Mouse (Mus musculus): ENCODE measurements at regions not wholly inside any gene's neighbourhood (a gene's known extent, or its start where the extent isn't known, plus 50 kb on each side); places are given as distances from the start of the nearest gene placed in this dataset.

DNA sequence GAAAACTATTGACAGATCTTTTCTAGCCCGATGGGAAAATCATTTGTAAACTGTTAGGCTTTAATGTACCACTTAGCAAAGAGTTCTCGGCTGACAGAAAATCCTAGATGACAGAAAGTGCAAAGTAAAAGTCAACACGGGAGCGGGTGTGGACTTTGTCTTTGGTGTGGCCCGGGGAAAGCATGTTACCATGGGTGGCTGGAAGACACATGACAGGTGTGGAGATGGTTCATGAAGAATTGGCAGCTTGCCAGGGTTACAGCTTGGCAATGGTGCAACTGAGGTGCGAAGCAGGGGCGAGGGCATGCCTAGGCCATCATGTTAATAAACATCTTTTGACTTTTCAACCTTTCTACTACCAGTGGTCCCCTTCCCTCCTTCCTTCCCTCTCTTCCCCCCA lies 68.4 kb upstream of the Pou6f2 start:
- TF ChIP-seq POLR2A (IDR thresholded peaks at IDR 0.05; ENCODE audit: low read depth, low read length) (no peak), CTCF (conservative IDR thresholded peaks at IDR 0.05; ENCODE audit: insufficient read depth, insufficient read length, low read depth, low read length) (no peak)
- no peak overlapping the region for H3K27ac ChIP-seq (ENCODE audit: insufficient read depth, low read depth, low read length)
- no peaks in the 10 kb centered on the region for H3K27me3 ChIP-seq (replicated peaks; ENCODE audit: control insufficient read depth, insufficient read depth, low read length)
- H3K36me3 ChIP-seq (ENCODE audit: control insufficient read depth, insufficient read depth, low read length): no peaks in the 10 kb centered on the region
- H3K4me1 ChIP-seq (ENCODE audit: control insufficient read depth, insufficient read depth, low read length): no peaks in the 10 kb centered on the region
- 80% methylated on average over 7 of the region's 7 CpGs for WGBS
- H3K4me3 ChIP-seq (ENCODE audit: insufficient read depth, low read depth, low read length): no peak overlapping the region
- DNase-seq: no peak

DNA sequence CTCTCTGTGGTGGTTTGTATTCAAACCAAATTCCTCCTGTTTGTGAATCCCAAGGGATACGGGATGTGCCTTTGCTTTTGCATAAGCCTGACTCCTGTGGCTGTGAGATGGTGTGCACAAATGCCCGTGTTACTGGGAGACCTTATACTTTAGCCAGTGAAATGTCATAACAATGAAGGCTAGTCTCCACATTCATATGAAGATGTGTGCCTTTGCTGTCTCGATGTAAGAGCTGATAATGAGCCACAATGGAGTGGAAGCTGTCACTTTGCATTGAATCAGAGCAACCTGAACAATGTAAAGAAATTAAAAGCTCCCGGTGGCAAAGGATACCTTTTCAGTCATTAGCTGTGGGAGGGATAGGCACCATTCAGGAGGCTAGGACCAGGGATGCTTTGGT lies 64.7 kb upstream of the Pou6f2 start:
- TF ChIP-seq CTCF (conservative IDR thresholded peaks at IDR 0.05; ENCODE audit: insufficient read depth, insufficient read length, low read depth, low read length) (no peak), POLR2A (IDR thresholded peaks at IDR 0.05; ENCODE audit: low read depth, low read length) (no peak)
- no peak for DNase-seq
- H3K27me3 ChIP-seq (replicated peaks; ENCODE audit: control insufficient read depth, insufficient read depth, low read length): no peaks in the 10 kb centered on the region
- H3K27ac ChIP-seq (ENCODE audit: insufficient read depth, low read depth, low read length): no peak overlapping the region
- H3K4me3 ChIP-seq (ENCODE audit: insufficient read depth, low read depth, low read length): no peak overlapping the region
- no peaks in the 10 kb centered on the region for H3K4me1 ChIP-seq (ENCODE audit: control insufficient read depth, insufficient read depth, low read length)
- WGBS: 52% methylated on average over 4 of the region's 4 CpGs
- no peaks in the 10 kb centered on the region for H3K36me3 ChIP-seq (ENCODE audit: control insufficient read depth, insufficient read depth, low read length)

DNA sequence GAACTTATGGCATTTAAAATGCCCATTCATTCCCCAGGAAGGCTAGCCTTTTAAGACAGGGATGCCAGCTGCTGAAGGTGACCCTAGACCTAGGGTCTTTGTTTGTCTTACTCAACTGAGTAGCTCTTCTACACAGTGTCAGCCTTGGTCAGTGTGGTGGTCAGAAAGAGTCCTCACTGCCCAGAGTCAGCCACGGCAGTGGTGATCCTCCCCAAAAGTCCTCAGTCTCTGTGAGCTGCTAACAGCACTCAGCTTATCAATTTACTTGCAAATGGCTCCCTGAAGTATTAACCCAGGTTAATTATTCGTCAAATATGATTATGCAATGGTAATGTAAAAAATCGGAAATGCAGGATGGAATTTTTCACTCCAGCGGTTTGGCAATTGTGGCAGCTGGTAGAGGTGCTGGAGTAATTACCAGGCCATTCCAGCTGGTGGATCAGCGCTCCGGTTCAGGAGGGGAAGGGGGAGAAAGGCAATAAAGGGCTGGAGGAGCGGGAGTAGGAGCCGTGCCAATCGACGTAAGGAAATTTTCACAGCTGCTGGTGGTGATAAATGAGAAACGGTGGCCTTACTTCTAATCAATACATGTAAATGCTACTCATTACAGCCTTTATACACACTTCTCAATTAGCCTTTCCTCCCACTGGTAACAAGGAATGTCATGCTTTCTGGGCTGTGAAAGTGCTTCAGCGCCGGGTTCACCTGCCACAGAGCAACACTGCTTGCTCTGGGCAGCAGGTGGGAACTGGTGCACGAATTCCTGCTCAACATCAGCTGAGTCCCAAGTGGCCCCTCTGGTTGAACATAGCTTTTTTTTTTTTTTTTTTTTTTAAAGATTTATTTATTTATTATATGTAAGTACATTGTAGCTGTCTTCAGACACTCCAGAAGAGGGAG lies 60.1 kb upstream of the Pou6f2 start:
- Histone ChIP-seq H3K4me1 (ENCODE audit: control insufficient read depth, insufficient read depth, low read length) (no peaks in the 10 kb centered on the region), H3K27me3 (replicated peaks; ENCODE audit: control insufficient read depth, insufficient read depth, low read length) (no peaks in the 10 kb centered on the region), H3K27ac (ENCODE audit: insufficient read depth, low read depth, low read length) (no peak overlapping the region), H3K36me3 (ENCODE audit: control insufficient read depth, insufficient read depth, low read length) (no peaks in the 10 kb centered on the region), H3K4me3 (ENCODE audit: insufficient read depth, low read depth, low read length) (no peak overlapping the region)
- peak; percentile 28 for DNase-seq
- WGBS: 14% methylated on average over 14 of the region's 14 CpGs
- no peak for TF ChIP-seq CTCF (conservative IDR thresholded peaks at IDR 0.05; ENCODE audit: insufficient read depth, insufficient read length, low read depth, low read length)
- TF ChIP-seq POLR2A (IDR thresholded peaks at IDR 0.05; ENCODE audit: low read depth, low read length): no peak

All from kidney, adult 2 months (tissue).